ENCODE assay signal across 8 mouse cellular contexts in the genomic region with DNA sequence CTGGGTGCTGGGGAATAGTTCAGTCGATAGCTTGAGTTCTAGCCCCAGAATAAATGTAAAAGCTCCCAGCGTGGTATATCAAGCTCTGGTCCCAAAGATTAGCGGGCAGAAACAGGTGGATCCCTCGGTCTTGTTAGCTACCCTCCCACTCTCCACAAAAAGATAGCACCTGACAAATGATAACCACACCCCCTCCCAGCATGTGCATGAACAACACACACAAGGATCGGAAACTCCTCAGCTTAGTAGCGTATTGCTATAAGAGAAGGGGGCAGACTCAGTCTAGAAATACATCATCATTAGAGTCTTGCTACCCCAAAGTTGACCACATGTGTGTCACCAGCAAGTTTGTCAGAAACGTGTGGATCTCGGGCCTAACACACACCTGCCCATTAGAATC. TPM values are rescaled to one million over a fixed set of nuclear protein-coding genes. Genes with fewer than 3 reads are reported as not detected.
DNase-seq lines count a peak whose midpoint lies in the region; ATAC-seq and TF ChIP-seq lines count a peak whose summit lies in the region.

A gene (minus strand): TSS at position 101 of the 400 bp plus-strand sequence.

- no peak for TF ChIP-seq EP300 in CH12.LX (IDR thresholded peaks at IDR 0.05; ENCODE audit: low read length)
- TF ChIP-seq EP300 in ES-Bruce4 (IDR thresholded peaks at IDR 0.05; ENCODE audit: insufficient read depth, low read depth, low read length) = no peak

- no peak within 1 kb of the TSS for H3K27ac ChIP-seq in CH12.LX (ENCODE audit: insufficient read depth, low read depth)
- H3K27ac ChIP-seq in ES-Bruce4 (ENCODE audit: insufficient read depth, low read length) = no peak within 1 kb of the TSS
- H3K27ac ChIP-seq in forebrain, embryonic 14.5 days (ENCODE audit: low read depth, low read length) = peak within 1 kb of the TSS; percentile 84
- peak within 1 kb of the TSS; percentile 81 for H3K27ac ChIP-seq in hindbrain, embryonic 12.5 days
- H3K27ac ChIP-seq in liver, embryonic 15.5 days (replicated peaks) = 0 out of 2 replicates have a peak within 1 kb of the TSS, but pooled peaks have one; percentile 24

- no peak for TF ChIP-seq CTCF in CH12.LX (conservative IDR thresholded peaks at IDR 0.05 in 1 of 2, IDR thresholded peaks at IDR 0.05 in 1 of 2; ENCODE audit: low read depth in 2 of 2, low read length in 2 of 2)
- no peak for TF ChIP-seq CTCF in ES-Bruce4 (IDR thresholded peaks at IDR 0.05; ENCODE audit: low read depth, low read length)

- H3K79me2 ChIP-seq in CH12.LX (replicated peaks; ENCODE audit: control insufficient read depth, extremely low read depth, insufficient read depth, poor library complexity, severe bottlenecking) = no peaks in the 10 kb centered on the region

- no peak for ATAC-seq in forebrain, embryonic 14.5 days
- ATAC-seq in hindbrain, embryonic 12.5 days (ENCODE audit: low FRiP score) = no peak
- no peak for ATAC-seq in liver, embryonic 15.5 days (ENCODE audit: insufficient read depth)

- in situ Hi-C loops in CH12.LX (cut with MboI; ENCODE audit: low pct_ligation_motif_present, low pct_unique_long_range_greater_than_20kb, low sequenced_read_pairs) = loop anchor here (10.0 kb wide), 1 partner anchor 269 kb away; no protein-coding TSS in a partner anchor

- H3K9ac ChIP-seq in CH12.LX (ENCODE audit: insufficient read depth, low read depth) = peak within 1 kb of the TSS; percentile 57
- H3K9ac ChIP-seq in ES-Bruce4 (ENCODE audit: low read depth, poor library complexity, severe bottlenecking) = peak within 1 kb of the TSS; percentile 70
- peak within 1 kb of the TSS; percentile 81 for H3K9ac ChIP-seq in forebrain, embryonic 14.5 days (ENCODE audit: low read length)
- H3K9ac ChIP-seq in hindbrain, embryonic 12.5 days = peak within 1 kb of the TSS; percentile 89
- H3K9ac ChIP-seq in liver, embryonic 15.5 days = peak within 1 kb of the TSS; percentile 57

- WGBS in forebrain, embryonic 14.5 days = 79% methylated on average over 8 of the region's 8 CpGs
- WGBS in hindbrain, embryonic 12.5 days = 72% methylated on average over 8 of the region's 8 CpGs
- 56% methylated on average over 8 of the region's 8 CpGs for WGBS in liver, embryonic 15.5 days (ENCODE audit: insufficient replicate concordance)

- no peaks in the 10 kb centered on the region for H3K36me3 ChIP-seq in CH12.LX (replicated peaks in 1 of 2; ENCODE audit: control insufficient read depth in 1 of 2, insufficient read depth in 1 of 2, low read length in 1 of 2)
- H3K36me3 ChIP-seq in ES-Bruce4 (ENCODE audit: control insufficient read depth, insufficient read depth, low read length, poor library complexity, severe bottlenecking) = no peaks in the 10 kb centered on the region
- no peaks in the 10 kb centered on the region for H3K36me3 ChIP-seq in forebrain, embryonic 14.5 days (ENCODE audit: control insufficient read depth, insufficient read depth, low read length)
- no peaks in the 10 kb centered on the region for H3K36me3 ChIP-seq in hindbrain, embryonic 12.5 days
- no peaks in the 10 kb centered on the region for H3K36me3 ChIP-seq in liver, embryonic 15.5 days (replicated peaks)

- no peak for TF ChIP-seq RAD21 in CH12.LX (IDR thresholded peaks at IDR 0.05; ENCODE audit: low read depth, low read length)

- H3K27me3 ChIP-seq in CH12.LX (replicated peaks) (peaks cover 29% of the 10 kb centered on the region), ES-Bruce4 (ENCODE audit: control insufficient read depth, insufficient read depth, low read length, poor library complexity, severe bottlenecking) (peaks cover 5% of the 10 kb centered on the region)
- no peaks in the 10 kb centered on the region for H3K27me3 ChIP-seq in forebrain, embryonic 14.5 days (replicated peaks; ENCODE audit: control insufficient read depth, insufficient read depth, low read length)
- 0 out of 2 replicates have a peak, but pooled peaks cover 2% of the 10 kb centered on the region for H3K27me3 ChIP-seq in hindbrain, embryonic 12.5 days
- H3K27me3 ChIP-seq in liver, embryonic 15.5 days = peaks cover 83% of the 10 kb centered on the region

- dilution Hi-C loops in CH12.LX (cut with MboI; ENCODE audit: extremely low pct_ligation_motif_present, extremely low pct_unique_long_range_greater_than_20kb, low sequenced_read_pairs) = no loop called here

- no peak for DNase-seq in CH12.LX (ENCODE audit: extremely low read depth)
- DNase-seq in forebrain, embryonic 14.5 days (ENCODE audit: low spot score) = no peak
- DNase-seq in Muller cell, postnatal 12 days (ENCODE audit: inconsistent ontology term) = no peak
- DNase-seq in right cerebral cortex, postnatal 10 days (ENCODE audit: low spot score in 2 of 2) = no peak
- no peak for DNase-seq in kidney, adult 18-20 months

- peak within 1 kb of the TSS; percentile 29 to 65 (median 63) for H3K4me3 ChIP-seq in CH12.LX (replicated peaks in 1 of 3; ENCODE audit: low read depth in 2 of 3, low read length in 2 of 3, poor library complexity in 1 of 3)
- peak within 1 kb of the TSS; percentile 67 for H3K4me3 ChIP-seq in ES-Bruce4 (ENCODE audit: low read depth, low read length)
- peak within 1 kb of the TSS; percentile 79 for H3K4me3 ChIP-seq in forebrain, embryonic 14.5 days (ENCODE audit: low read depth, low read length)
- H3K4me3 ChIP-seq in hindbrain, embryonic 12.5 days = peak within 1 kb of the TSS; percentile 88
- peak within 1 kb of the TSS; percentile 68 for H3K4me3 ChIP-seq in liver, embryonic 15.5 days (replicated peaks)

- H3K4me1 ChIP-seq in CH12.LX (ENCODE audit: control insufficient read depth in 1 of 2, insufficient read depth in 2 of 2) = peaks cover 0 to 5% of the 10 kb centered on the region in 2 experiments; a peak in 1 of 4 replicates
- no peaks in the 10 kb centered on the region for H3K4me1 ChIP-seq in ES-Bruce4 (ENCODE audit: control insufficient read depth, insufficient read depth, low read length)
- no peaks in the 10 kb centered on the region for H3K4me1 ChIP-seq in forebrain, embryonic 14.5 days (ENCODE audit: control insufficient read depth, insufficient read depth, low read length)
- peaks cover 19% of the 10 kb centered on the region for H3K4me1 ChIP-seq in hindbrain, embryonic 12.5 days
- peaks cover 17% of the 10 kb centered on the region for H3K4me1 ChIP-seq in liver, embryonic 15.5 days (replicated peaks)

- H3K9me3 ChIP-seq in CH12.LX (replicated peaks; ENCODE audit: low read length) (no peaks in the 10 kb centered on the region), ES-Bruce4 (replicated peaks; ENCODE audit: control insufficient read depth, insufficient read depth, low read length, poor library complexity, severe bottlenecking) (no peaks in the 10 kb centered on the region)
- H3K9me3 ChIP-seq in forebrain, embryonic 14.5 days (replicated peaks; ENCODE audit: control insufficient read depth, low read length) = no peaks in the 10 kb centered on the region
- H3K9me3 ChIP-seq in hindbrain, embryonic 12.5 days (replicated peaks) = no peaks in the 10 kb centered on the region
- H3K9me3 ChIP-seq in liver, embryonic 15.5 days (replicated peaks) = no peaks in the 10 kb centered on the region

- peak within 1 kb of the TSS; percentile 84 for H3K4me2 ChIP-seq in CH12.LX (ENCODE audit: insufficient read depth, low read depth, poor library complexity, severe bottlenecking)
- H3K4me2 ChIP-seq in forebrain, embryonic 14.5 days (ENCODE audit: low read length) = peak within 1 kb of the TSS; percentile 73
- H3K4me2 ChIP-seq in hindbrain, embryonic 12.5 days (replicated peaks) = peak within 1 kb of the TSS; percentile 55
- peak within 1 kb of the TSS; percentile 94 for H3K4me2 ChIP-seq in liver, embryonic 15.5 days

- no peak for TF ChIP-seq POLR2A in CH12.LX (IDR thresholded peaks at IDR 0.05; ENCODE audit: low read depth, low read length)
- TF ChIP-seq POLR2A in ES-Bruce4 (IDR thresholded peaks at IDR 0.05; ENCODE audit: insufficient read depth, low read length) = no peak

TF ChIP-seq in CH12.LX, 34 proteins besides CTCF, POLR2A, EP300 and RAD21:
- TF ChIP-seq USF2 (conservative IDR thresholded peaks at IDR 0.05; ENCODE audit: low read depth, low read length) = no peak
- TF ChIP-seq SMC3 (IDR thresholded peaks at IDR 0.05; ENCODE audit: low read depth, low read length) = no peak
- TF ChIP-seq MAFK (IDR thresholded peaks at IDR 0.05; ENCODE audit: insufficient replicate concordance, low read length) = no peak
- no peak for TF ChIP-seq ELF1 (IDR thresholded peaks at IDR 0.05; ENCODE audit: low read depth, low read length)
- no peak for TF ChIP-seq CHD2 (IDR thresholded peaks at IDR 0.05; ENCODE audit: low read length)

RNA-seq across cellular contexts. Expression of the gene that starts here (rescaled TPM):
- total RNA-seq in CH12.LX (2012; rRNA removed) (0.76 and 2.0 TPM in 2 replicates), CH12.LX (2014; rRNA removed) (0.74 and 0.82 TPM in 2 replicates)
- polyA plus RNA-seq in CH12.LX (2012; ENCODE audit: insufficient read length, low read depth) (1.3 and 1.5 TPM in 2 replicates), ES-Bruce4 (2011; ENCODE audit: insufficient read depth, insufficient read length, low read depth, missing spikeins) (41.8 and 44.2 TPM in 2 replicates)
- 23.3 and 24.2 TPM in 2 replicates for polyA plus RNA-seq in forebrain, embryonic 14.5 days (2014; fragmentation: Nextera tagmentation; extraction: Ambion mirVana)
- polyA plus RNA-seq in hindbrain, embryonic 12.5 days (2016; fragmentation: Nextera tagmentation; extraction: Ambion mirVana) = 42.7 and 44.0 TPM in 2 replicates
- 4.7 and 5.9 TPM in 2 replicates for polyA plus RNA-seq in liver, embryonic 15.5 days (2015; fragmentation: Nextera tagmentation; extraction: Ambion mirVana)

Comparison
In these comparisons a context has a peak if more than half of its experiments do, and no peak if none do; other contexts are left out.
1. H3K27ac ChIP-seq: peak in forebrain, embryonic 14.5 days (single experiment), hindbrain, embryonic 12.5 days (single experiment) and liver, embryonic 15.5 days (single experiment); none in CH12.LX (single experiment) and ES-Bruce4 (single experiment).
2. Peak in every context shown above with its lines, with median percentiles within 50 percentile points of each other: H3K4me2 ChIP-seq, H3K4me3 ChIP-seq and H3K9ac ChIP-seq.